Mouse (Mus musculus): ENCODE measurements at regions not wholly inside any gene's neighbourhood (a gene's known extent, or its start where the extent isn't known, plus 50 kb on each side); places are given as distances from the start of the nearest gene placed in this dataset.

DNA sequence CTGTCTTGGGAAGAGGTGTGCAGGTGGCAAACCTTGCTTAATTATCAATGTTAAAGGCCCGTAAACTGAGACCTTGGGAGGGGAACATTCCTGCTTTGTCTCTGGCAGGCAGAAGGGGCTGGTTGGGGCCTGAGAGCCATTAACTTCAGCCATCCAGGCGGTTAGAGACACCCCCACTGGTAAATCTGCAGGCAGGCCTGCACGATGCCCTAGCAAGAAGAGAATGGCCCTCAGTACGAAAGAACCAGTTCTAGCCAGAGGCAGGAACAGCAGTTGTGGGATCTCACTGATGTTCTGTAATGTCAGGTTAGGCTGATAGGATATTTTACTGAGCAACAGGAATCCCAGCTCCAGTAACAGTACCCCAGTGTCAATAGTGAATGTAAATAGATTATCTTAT, 70.5 kb downstream of the Apip start:
- peak in 1 of 2 experiments; percentile 21 for DNase-seq

DNA sequence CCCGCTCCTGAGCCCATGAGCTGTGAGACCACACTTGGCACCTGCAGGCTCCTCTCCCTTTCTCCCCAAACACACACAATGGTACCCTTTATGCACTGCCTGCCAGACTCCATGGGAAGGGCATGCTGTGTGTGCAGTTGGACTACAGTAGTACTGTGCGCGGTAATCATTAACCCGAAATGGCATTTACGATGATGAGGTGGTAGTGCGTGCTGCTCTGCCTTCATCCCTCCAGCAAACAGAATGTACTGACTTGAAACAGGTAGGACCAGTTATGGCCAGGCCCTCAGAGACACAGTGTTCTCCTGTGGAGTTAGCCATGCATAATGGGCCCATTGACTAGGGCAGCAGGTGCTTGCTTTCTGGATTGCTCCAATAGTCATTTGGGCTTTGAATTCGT, 70.9 kb downstream of the Apip start:
- peak; percentile 65 to 91 for DNase-seq

DNA sequence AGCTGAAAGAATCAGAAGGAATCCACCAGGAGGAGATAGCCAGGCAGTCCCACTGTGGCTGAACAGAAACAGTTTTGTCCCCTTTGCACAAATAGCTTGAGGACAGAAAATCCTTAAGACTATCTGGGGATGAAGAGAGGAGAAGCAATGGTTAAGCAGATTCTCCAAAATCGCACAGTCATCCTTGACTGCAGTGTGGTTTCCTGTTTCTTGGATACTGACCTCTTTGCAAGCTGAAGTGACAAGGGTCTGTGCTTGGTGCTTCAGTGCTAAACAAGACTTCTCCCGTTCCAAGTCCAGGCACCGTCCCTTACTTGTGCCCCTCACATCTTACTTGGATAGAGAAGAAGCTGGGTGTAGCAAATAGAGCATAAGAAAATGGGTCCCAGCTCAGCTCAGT, 71.6 kb downstream of the Apip start:
- no peak for DNase-seq

DNA sequence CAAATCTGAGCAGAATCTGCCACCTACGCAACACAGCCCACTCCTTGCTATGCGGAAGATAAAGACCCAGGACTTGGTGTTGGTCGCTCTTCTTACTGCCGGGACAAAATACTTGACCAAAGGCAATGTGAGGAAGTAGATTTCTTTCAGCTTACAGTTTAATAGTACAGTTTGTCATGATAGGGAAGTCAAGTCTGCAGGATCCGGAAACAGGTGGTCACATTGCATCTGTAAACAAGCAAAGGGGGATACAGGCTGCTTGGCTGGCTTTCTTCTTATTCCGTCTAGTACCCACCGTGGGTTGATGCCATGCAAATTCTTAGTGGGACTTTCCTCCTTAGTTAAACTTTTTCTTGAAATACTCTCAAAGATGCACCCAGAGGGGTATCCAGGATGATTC, 72.7 kb downstream of the Apip start:
- no peak for DNase-seq

DNA sequence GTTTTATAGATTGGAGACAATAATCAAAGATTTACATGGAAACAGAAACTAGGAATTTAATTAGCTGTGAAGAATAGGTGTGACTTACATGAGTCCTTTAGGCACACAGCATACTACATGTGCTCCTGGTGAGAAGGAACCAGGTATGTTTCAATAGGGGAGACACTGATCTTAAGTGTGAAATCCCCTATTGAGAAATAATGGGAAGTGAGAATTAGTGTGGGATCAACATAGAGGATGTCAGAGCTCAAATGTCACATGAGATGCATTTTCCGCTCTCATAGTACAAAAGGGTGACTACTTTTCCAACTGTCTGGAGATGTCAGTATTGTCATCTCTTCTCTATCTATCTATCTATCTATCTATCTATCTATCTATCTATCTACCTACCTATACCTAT, 79.8 kb downstream of the Apip start:
- DNase-seq: no peak

DNA sequence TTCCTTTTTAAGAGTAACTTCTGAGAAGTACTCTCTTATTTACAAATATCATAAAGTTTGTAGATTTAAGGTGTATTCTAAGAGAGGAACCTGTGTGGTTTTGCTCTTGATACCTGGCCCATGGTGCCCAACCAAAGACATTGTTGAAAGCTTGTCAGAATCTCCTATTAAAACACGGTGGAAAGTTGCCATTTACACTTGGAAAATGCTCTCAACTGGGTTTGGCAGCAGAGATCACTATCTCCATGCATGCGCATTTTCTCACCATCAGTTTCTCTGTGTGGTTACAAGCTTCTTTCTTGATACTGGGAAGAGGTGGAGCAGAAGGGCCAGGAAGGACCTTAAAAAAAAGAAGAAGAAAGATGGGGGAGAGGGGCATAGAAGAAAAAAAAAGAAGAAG, 94.3 kb downstream of the Apip start:
- DNase-seq: no peak

DNA sequence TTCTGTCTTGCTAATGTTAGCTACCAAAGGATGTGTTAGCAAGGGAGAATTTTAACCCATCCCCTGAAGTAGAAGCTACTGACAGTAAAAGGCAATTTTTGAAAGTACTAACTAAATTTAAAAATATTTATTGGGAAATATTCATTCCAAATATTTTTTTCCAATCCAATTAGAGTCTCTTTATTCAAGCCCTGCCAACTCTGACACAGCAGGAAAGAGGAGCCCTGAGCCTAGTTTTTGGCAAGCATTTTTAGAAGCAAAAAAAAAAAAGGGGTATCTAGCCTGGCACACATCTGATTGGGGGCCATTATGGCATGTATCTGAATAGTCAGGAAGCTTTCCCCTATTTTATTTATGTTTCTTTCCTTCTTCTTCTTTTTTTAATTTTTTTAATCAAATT, 94.8 kb downstream of the Apip start:
- DNase-seq: no peak

DNA sequence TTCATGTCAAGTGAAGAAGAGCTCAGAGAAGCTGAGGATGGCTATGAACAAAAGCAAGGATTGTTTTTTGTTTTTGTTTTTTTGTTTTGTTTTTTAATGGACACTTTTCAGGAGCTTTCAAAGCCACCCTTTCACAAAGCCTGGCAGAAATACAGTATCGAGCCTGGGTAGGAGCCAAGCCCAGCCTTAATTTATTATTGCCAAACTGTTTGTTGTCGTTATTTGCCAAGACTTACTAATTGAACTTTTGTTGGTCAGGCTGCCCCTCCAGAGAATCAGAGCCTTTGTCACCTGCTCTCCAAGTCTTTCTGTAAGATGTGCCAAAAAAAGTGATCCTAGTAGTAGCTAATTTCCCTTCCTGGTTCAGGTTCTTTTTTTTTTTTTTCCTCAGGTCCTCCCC, 103.9 kb downstream of the Apip start:
- DNase-seq: no peak

DNA sequence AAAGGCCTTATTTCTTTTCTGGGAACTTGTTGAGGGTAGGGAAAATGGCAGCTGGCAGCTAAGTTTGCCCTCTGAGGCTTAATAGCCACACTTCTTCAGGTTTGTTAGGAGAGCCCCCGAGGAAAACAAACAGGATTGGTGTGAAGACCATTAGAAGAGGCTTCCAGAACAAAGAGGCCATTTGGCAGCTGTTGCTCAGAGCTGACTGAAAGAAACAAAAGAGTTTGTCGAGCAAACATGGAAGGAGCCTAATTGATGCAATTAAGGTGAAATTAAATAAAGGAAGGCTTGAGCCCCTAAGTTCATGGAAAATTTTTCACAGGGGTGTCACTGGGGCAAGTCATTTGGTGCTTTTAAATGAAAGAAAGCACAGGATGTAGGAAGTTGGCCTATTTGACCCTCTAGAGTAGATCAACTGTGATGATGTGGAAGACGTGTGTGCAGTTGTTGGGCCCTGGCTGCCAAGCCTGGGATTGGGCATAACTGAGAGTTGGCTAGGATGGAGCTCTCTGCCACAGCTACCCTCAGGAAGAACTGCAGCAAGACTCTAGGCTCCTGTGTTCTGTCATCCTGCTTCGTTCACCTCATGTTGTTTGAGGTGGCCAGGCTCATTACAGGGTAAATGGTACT, 106.9 kb downstream of the Apip start:
- DNase-seq: no peak

DNA sequence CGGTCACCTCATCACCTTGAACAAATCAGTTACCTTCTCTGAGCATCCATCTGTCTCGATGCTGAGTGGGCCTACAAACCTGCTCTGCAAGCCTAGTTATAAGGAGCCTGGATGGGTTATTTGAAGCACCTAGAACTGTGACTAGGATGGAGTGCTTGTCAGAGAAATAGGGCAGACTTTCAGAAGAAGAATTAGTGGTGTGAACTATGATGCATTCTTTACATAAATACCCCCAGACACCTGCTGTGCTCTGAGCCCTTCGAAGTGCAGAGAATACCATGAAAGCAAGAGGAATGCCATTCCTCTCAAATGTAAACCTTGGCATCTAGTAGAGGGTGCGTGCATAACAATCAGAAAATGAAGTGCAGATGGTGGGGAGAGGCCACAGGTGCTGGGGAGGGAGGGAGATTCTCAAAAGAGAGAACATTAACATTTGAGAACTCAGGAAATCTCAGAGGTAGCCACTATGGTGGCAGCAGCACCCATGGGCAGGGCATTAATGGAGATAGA, 113.3 kb downstream of the Apip start:
- DNase-seq: no peak

DNA sequence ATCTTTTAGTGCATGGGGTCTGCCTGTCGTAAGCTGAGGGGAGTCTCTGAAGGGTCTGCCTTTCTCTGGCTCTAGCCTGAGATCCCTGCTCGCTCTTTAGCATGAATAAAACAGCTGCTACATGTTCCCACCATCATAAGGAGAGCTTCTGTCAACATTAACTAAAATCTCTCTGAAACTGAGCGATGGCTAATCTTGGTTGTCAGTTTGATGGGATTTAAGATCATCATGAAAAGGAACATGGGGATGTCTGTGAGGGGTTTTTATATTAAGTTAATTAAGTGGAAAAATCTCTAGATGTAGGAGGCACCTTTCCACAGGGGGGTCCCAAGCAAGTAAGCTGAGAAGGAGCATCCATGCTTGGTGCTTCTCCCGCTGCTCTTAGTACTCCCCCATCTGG, 110.5 kb downstream of the Ehf start:
- DNase-seq: no peak

DNA sequence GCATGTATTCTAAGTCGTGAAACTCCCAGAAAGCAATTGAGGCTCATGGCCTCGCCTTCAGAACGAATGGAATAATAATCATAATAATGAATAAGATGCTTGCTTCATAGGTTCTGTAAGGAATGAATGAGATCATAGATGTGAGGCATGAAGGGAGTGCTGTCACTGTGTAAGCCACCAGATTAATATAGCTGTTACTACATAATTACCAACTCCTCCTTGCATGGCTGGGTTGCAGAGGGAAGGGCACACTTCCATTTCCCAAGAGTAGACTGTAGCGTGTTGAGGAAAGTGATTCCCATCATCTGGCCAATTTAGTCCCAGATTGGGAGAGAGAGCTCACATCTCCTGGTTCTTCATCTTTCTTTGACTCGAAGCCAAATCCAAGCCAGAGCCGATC, 102.8 kb downstream of the Ehf start:
- no peak for DNase-seq

DNA sequence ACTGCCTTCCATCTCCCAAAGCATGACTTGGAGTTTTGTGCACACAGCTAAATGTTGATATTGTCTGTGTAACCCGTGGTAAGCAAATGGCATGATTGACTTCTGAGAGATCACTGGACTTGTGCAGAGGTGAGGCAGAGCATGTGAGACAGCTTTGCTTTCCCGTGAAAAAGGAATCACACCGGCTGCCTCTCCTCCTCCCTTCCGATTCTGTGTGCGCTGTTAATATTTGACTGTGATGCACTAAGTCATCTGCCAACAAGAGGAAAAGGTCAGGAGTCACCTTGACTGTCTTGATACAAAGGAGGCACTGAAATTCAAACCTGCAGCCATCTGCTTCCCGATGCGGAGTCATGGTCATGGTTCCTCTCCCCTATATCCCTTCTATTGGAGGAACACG, 98.0 kb downstream of the Ehf start:
- peak; percentile 49 to 72 for DNase-seq

DNA sequence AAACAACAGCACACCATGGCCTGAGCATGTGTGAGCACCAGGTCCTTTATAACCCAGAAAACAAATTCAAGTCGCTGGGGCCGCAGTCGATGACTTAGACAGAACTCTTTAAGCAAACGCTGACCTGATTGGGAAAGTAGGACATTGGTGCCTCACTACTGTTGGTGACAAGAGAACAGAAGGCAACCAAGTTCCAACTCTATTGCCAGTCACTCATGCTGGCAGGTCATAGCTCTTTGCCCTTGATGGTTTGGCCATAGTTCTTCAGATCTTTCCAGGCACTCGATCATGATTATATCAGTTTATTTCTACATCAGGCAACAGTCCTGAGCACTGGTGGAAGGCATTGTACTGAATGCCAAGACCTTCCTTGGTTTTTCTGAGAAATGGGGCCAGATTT, 94.7 kb downstream of the Ehf start:
- DNase-seq: no peak

DNA sequence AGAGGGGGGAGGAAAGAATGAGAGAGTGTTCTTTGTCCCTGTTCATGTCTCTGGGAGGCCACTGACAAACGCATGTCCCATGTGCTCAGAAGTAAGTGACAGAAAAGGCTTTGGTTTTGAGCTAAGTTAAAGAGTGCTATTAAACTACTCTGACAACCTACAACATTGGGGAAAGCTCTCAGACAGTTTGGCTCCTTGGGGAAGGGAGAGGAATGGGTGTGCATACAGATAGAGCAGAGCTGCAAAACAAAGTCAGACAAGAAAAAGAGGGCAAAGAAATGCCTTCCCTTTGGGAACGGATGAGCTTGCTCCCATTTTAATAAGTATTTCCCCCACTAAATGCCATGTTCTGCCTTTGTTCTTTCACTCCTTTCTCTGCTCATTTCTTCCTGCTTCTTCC, 94.0 kb downstream of the Ehf start:
- no peak for DNase-seq

DNA sequence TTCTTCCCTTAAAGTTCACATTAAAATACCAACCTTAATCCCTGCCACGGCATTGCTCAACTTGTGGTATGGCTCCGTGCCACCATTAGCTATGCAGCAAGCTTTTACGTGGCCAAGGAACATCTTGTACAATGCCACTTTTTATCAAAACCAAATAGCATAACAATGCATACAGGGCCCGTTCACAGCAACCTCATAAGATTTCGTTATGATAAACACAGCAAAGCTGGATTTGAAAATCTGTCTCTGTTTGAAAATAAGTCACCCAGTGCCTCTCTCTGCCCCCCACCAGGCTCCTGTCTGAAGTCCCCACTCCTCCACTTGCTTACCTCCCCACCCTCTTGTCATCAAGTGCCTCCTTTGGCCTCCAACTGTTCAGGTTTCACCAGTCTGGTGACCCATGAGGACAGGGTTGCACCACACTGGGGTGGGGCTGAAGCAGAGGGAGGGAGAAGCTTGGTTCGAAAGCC, 93.5 kb downstream of the Ehf start:
- DNase-seq: no peak

DNA sequence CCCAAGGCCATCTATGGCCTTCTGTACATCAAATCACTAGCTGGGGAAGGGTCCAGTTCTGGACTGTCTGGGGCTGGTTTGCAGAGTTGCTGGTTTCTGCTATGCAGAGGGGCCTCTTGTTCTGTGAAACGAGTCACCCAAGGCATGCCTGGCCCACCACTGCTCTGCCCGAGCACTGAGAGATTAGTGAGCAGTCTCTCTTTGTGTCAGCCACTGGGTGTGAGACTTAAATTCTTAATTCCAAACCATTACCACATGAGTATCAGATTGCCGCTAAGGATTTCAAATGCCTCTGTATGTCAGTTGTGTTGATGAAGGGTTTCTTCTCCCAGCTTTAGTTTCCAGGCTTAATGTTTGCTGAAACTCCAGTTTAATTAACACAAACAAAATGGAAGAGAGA, 91.9 kb downstream of the Ehf start:
- DNase-seq: no peak
